Mouse (Mus musculus): ENCODE measurements around the gene Klhl18. TPM values are rescaled to one million over a fixed set of nuclear protein-coding genes. Genes with fewer than 3 reads are reported as not detected.
"Not testable (repeated sequence)": the region's sequence is repeated elsewhere in the genome, so short reads cannot be mapped to it uniquely, and the experiment has no call there.

Gene Klhl18
- total and polyA plus RNA-seq, 3 experiments: 3.8 to 6.9 TPM; not detected in 1

- H3K9me3 ChIP-seq (replicated peaks; ENCODE audit: insufficient read depth, low read length): no peaks in the 10 kb centered on the region
- no peaks in the 10 kb centered on the region for H3K4me1 ChIP-seq (ENCODE audit: control insufficient read depth in 1 of 2, insufficient read depth in 2 of 2, low read length in 2 of 2)
- H3K36me3 ChIP-seq (ENCODE audit: control insufficient read depth in 1 of 2, insufficient read depth in 2 of 2, low read length in 2 of 2): peaks cover 0 to 2% of the 10 kb centered on the region in 2 experiments; a peak in 1 of 4 replicates
- DNase-seq (ENCODE audit: low read depth, low spot score): no peak
- H3K4me3 ChIP-seq (ENCODE audit: control insufficient read depth in 1 of 2, insufficient read depth in 1 of 2, low read depth in 2 of 2, low read length in 2 of 2): no peak overlapping the region
- H3K27me3 ChIP-seq (ENCODE audit: control insufficient read depth in 1 of 2, insufficient read depth in 2 of 2, low read length in 2 of 2): no peaks in the 10 kb centered on the region
- no peaks in the 10 kb centered on the region for H3K79me2 ChIP-seq (ENCODE audit: control insufficient read depth, insufficient read depth, low read length, poor library complexity)
- TF ChIP-seq CHD2 (IDR thresholded peaks at IDR 0.05; ENCODE audit: low read length): no peak
- no peak for TF ChIP-seq CTCF (IDR thresholded peaks at IDR 0.05 in 2 of 3, conservative IDR thresholded peaks at IDR 0.05 in 1 of 3; ENCODE audit: control insufficient read depth in 1 of 3, insufficient read depth in 1 of 3, low read depth in 2 of 3, low read length in 3 of 3, poor library complexity in 1 of 3, severe bottlenecking in 1 of 3)
- TF ChIP-seq ZKSCAN1 (IDR thresholded peaks at IDR 0.05; ENCODE audit: low read depth, low read length): no peak
- TF ChIP-seq MYB (IDR thresholded peaks at IDR 0.05; ENCODE audit: low read depth, low read length): no peak
- no peak for TF ChIP-seq JUND (IDR thresholded peaks at IDR 0.05; ENCODE audit: low read depth, low read length)
- TF ChIP-seq ETS1 (IDR thresholded peaks at IDR 0.05; ENCODE audit: low read depth, low read length): no peak
- TF ChIP-seq MEF2A (IDR thresholded peaks at IDR 0.05; ENCODE audit: extremely low read depth, insufficient replicate concordance, low read depth, low read length, poor library complexity, severe bottlenecking): no peak
- no peak for TF ChIP-seq RCOR1 (IDR thresholded peaks at IDR 0.05; ENCODE audit: low read depth, low read length)
- TF ChIP-seq KAT2A (conservative IDR thresholded peaks at IDR 0.05; ENCODE audit: low read depth, low read length): no peak
- no peak for TF ChIP-seq POLR2AphosphoS5 (IDR thresholded peaks at IDR 0.05; ENCODE audit: borderline replicate concordance, low read depth, low read length)
- no peak overlapping the region for H3K9ac ChIP-seq (ENCODE audit: control insufficient read depth, low read depth, low read length, poor library complexity, severe bottlenecking)
- no peak overlapping the region for H3K27ac ChIP-seq (ENCODE audit: control insufficient read depth, low read depth, low read length)
Observed at GRCm38 (mm10) chr9:110380662-110381061, 95.8 kb downstream of the Klhl18 start.

GRCm38 (mm10) chr9:110379361-110379760 lies 97.1 kb downstream of the Klhl18 start:
- no peaks in the 10 kb centered on the region for H3K79me2 ChIP-seq (ENCODE audit: control insufficient read depth, insufficient read depth, low read length, poor library complexity)
- H3K27me3 ChIP-seq (ENCODE audit: control insufficient read depth in 1 of 2, insufficient read depth in 2 of 2, low read length in 2 of 2): no peaks in the 10 kb centered on the region
- H3K9ac ChIP-seq (ENCODE audit: control insufficient read depth, low read depth, low read length, poor library complexity, severe bottlenecking): no peak overlapping the region
- no peak for DNase-seq (ENCODE audit: low read depth, low spot score)
- peaks cover 0 to 4% of the 10 kb centered on the region in 2 experiments; a peak in 2 of 4 replicates for H3K36me3 ChIP-seq (ENCODE audit: control insufficient read depth in 1 of 2, insufficient read depth in 2 of 2, low read length in 2 of 2)
- no peaks in the 10 kb centered on the region for H3K9me3 ChIP-seq (replicated peaks; ENCODE audit: insufficient read depth, low read length)
- H3K4me3 ChIP-seq (ENCODE audit: control insufficient read depth in 1 of 2, insufficient read depth in 1 of 2, low read depth in 2 of 2, low read length in 2 of 2): no peak overlapping the region
- TF ChIP-seq USF2 (IDR thresholded peaks at IDR 0.05; ENCODE audit: borderline replicate concordance in 1 of 2, insufficient read depth in 1 of 2, low read depth in 1 of 2, low read length in 2 of 2) (no peak), E2F4 (IDR thresholded peaks at IDR 0.05; ENCODE audit: borderline replicate concordance, low read depth, low read length) (no peak), ELF1 (IDR thresholded peaks at IDR 0.05; ENCODE audit: low read depth, low read length) (no peak), ZKSCAN1 (IDR thresholded peaks at IDR 0.05; ENCODE audit: low read depth, low read length) (no peak), JUND (IDR thresholded peaks at IDR 0.05; ENCODE audit: low read depth, low read length) (no peak), HCFC1 (IDR thresholded peaks at IDR 0.05; ENCODE audit: low read depth, low read length) (no peak), POLR2AphosphoS5 (IDR thresholded peaks at IDR 0.05; ENCODE audit: borderline replicate concordance, low read depth, low read length) (no peak), USF1 (IDR thresholded peaks at IDR 0.05; ENCODE audit: low read depth, low read length) (no peak), CHD1 (IDR thresholded peaks at IDR 0.05; ENCODE audit: low read depth, low read length) (no peak), SIN3A (IDR thresholded peaks at IDR 0.05; ENCODE audit: low read length) (no peak), MEF2A (IDR thresholded peaks at IDR 0.05; ENCODE audit: extremely low read depth, insufficient replicate concordance, low read depth, low read length, poor library complexity, severe bottlenecking) (no peak)
- no peaks in the 10 kb centered on the region for H3K4me1 ChIP-seq (ENCODE audit: control insufficient read depth in 1 of 2, insufficient read depth in 2 of 2, low read length in 2 of 2)
- no peak overlapping the region for H3K27ac ChIP-seq (ENCODE audit: control insufficient read depth, low read depth, low read length)

GRCm38 (mm10) chr9:110377655-110378054 lies 98.8 kb downstream of the Klhl18 start:
- not testable (repeated sequence) for H3K27ac ChIP-seq (ENCODE audit: control insufficient read depth, low read depth, low read length); H3K36me3 ChIP-seq (ENCODE audit: control insufficient read depth in 1 of 2, insufficient read depth in 2 of 2, low read length in 2 of 2); H3K27me3 ChIP-seq (ENCODE audit: control insufficient read depth in 1 of 2, insufficient read depth in 2 of 2, low read length in 2 of 2)

More at GRCm38 (mm10) chr9:110377655-110378054, 98.8 kb downstream of the Klhl18 start:
- H3K4me1 ChIP-seq (ENCODE audit: control insufficient read depth in 1 of 2, insufficient read depth in 2 of 2, low read length in 2 of 2); DNase-seq (ENCODE audit: low read depth, low spot score); H3K4me3 ChIP-seq (ENCODE audit: control insufficient read depth in 1 of 2, insufficient read depth in 1 of 2, low read depth in 2 of 2, low read length in 2 of 2); H3K79me2 ChIP-seq (ENCODE audit: control insufficient read depth, insufficient read depth, low read length, poor library complexity); H3K9me3 ChIP-seq (replicated peaks; ENCODE audit: insufficient read depth, low read length); H3K9ac ChIP-seq (ENCODE audit: control insufficient read depth, low read depth, low read length, poor library complexity, severe bottlenecking): not testable (repeated sequence)

Data from MEL (cell line).